Mouse (Mus musculus) ES-E14 (cell line): ENCODE measurements around the gene P3h2.

Experiments used
- CHD2 ChIP-seq: IDR thresholded peaks from 2 replicates; pipeline ENCODE4 v1.6.1; 2014; ENCODE audit warnings: mild to moderate bottlenecking, low read depth, low read length, inconsistent platforms
- HCFC1 ChIP-seq: IDR thresholded peaks from 2 replicates; pipeline ENCODE4 v1.6.1; 2012; ENCODE audit warnings: low read length, inconsistent platforms, borderline replicate concordance; ENCODE audit not compliant: insufficient read depth
- MAFK ChIP-seq: IDR thresholded peaks from 2 replicates; pipeline ENCODE4 v1.6.1; 2014; ENCODE audit warnings: mild to moderate bottlenecking, low read depth, low read length, inconsistent platforms; ENCODE audit not compliant: insufficient read depth
- ZC3H11A ChIP-seq: IDR thresholded peaks from 2 replicates; pipeline ENCODE4 v1.6.1; 2012; ENCODE audit warnings: low read depth, mild to moderate bottlenecking, inconsistent platforms, low read length, borderline replicate concordance

GRCm38 (mm10) chr16:26065060-26065459 lies 40.5 kb downstream of the P3h2 start:
- TF ChIP-seq ZC3H11A = no peak
- TF ChIP-seq CHD2 = no peak
- TF ChIP-seq HCFC1 = no peak
- TF ChIP-seq MAFK = no peak
